Mouse (Mus musculus) brown adipose tissue, adult 24 weeks (tissue): ENCODE measurements around the gene Gatad2b. TPM values are rescaled to one million over a fixed set of nuclear protein-coding genes. Genes with fewer than 3 reads are reported as not detected.
"Not testable (repeated sequence)": the region's sequence is repeated elsewhere in the genome, so short reads cannot be mapped to it uniquely, and the experiment has no call there.

ENCODE experiments used
- H3K27ac ChIP-seq: fragments of 200-500 bp; replicated peaks from 2 replicates; pipeline ENCODE4 v1.5.1; 2012; ENCODE audit warnings: low read depth, mild to moderate bottlenecking, low read length
- H3K4me1 ChIP-seq: fragments of 200-500 bp; 2 replicates; pipeline ENCODE4 v1.6.1; 2012; ENCODE audit warnings: low read length, mixed read lengths; ENCODE audit not compliant: control insufficient read depth, insufficient read depth, insufficient read length
- H3K4me3 ChIP-seq: fragments of 200-500 bp; 2 replicates; pipeline ENCODE4 v1.5.1; 2012; ENCODE audit warnings: low read depth, mild to moderate bottlenecking, low read length, moderate library complexity; ENCODE audit not compliant: insufficient read depth
- polyA plus RNA-seq: library from polyadenylated mRNA; stranded (reverse); fragments of >200 nt; gene quantifications from 2 replicates; pipeline ENCODE4 v1.2.4, GENCODE M21; 2012; ENCODE audit not compliant: missing spikeins, insufficient read depth, insufficient read length

Gene Gatad2b
- polyA plus RNA-seq, result 14.7 and 22.0 TPM in 2 replicates

DNA sequence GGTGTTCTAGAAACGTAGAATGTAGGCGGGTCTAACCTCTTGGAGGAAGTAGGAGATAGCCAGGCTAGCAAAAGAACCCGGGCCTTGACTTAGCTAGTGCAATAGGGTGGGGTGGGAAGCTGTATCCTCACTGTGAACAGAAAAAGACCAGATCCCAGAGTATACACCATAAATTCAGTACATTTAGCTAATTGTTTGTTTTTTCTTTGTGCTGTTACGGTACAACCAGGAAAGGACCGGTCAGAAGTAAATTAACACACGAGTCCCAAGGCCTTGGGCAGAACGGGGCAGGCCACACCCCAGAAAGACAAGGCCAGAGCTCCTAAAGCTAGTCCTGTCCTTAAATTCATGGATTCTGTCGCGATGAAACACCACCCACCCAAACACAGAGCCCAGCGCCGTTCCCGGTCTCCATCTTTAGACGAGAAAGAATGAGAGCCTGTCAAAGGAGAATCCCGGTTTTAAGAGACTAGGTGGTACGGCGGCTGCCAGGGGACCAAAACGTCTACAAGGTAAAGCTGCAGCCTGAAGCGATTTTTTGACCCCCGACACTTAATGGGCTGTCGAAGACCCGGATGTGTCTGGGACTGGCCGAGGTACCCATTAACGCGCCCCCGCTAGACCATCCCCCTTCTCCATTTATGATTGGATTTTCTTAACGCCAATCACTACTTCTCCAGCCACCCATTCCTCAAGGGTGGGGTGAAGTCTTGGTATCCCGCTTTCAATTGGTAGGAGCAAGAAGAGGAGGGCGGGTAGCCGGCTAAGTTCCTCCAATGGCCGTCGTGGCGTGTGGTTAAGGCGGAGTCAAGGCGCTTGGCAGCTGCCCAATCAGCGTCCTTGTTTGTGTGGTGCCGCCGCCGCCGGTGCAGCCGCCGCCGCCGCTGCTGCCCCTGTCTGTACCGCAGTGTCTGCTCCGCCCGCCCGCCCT lies at the start of gene Gatad2b:
Gene Gatad2b, plus strand, starts transcription at position 834 of the 931 bp plus-strand sequence.
- H3K4me3 ChIP-seq, result peak within 1 kb of the TSS; percentile 83
- peaks cover 3% of the 10 kb centered on the region; the same call in 1 of the 2 replicates for H3K4me1 ChIP-seq
- peak within 1 kb of the TSS; percentile 92 for H3K27ac ChIP-seq

DNA sequence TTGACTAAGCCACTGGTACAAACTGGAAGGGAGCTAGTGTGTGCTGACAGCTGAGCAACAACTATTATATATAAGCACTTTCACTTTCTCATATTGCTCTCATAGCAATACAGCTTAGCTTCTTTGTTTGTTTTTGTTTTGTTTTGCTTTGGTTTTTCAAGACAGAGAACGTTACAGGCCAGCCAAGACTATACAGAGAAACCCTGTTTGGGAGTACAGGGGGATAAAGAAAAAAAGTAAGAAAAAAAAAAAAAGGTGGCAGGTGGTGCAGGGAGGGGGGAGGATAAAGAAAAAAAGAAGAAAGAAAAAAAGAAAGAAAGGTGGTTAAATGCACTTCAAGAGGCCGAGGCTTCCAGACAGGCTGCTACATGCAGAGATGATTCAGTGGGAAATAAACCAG lies 47.6 kb upstream of the Gatad2b start:
- Histone ChIP-seq H3K4me1 (peaks cover 4% of the 10 kb centered on the region; the same call in 1 of the 2 replicates), H3K27ac (no peak overlapping the region), H3K4me3 (no peak overlapping the region)

DNA sequence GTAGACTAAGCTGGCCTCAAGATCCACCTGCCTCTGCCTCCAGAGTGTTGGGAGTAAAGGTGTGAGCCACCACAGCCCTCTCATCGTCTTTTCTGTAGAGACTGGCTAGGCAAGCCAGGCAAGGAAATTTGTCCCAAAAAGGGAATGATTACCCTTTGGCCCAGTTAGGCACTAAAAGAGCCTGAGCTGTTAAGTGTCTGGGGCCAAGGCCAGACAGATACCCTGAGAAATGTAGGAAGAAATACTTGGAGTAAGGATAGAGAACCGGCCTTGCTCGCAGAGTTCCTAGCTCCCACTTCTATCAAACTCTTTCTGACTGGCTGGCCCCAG lies 45.4 kb upstream of the Gatad2b start:
- H3K27ac ChIP-seq, result peak overlapping the region; percentile 97
- peaks cover 4% of the 10 kb centered on the region; the same call in 1 of the 2 replicates for H3K4me1 ChIP-seq
- peak overlapping the region; percentile 62 for H3K4me3 ChIP-seq

DNA sequence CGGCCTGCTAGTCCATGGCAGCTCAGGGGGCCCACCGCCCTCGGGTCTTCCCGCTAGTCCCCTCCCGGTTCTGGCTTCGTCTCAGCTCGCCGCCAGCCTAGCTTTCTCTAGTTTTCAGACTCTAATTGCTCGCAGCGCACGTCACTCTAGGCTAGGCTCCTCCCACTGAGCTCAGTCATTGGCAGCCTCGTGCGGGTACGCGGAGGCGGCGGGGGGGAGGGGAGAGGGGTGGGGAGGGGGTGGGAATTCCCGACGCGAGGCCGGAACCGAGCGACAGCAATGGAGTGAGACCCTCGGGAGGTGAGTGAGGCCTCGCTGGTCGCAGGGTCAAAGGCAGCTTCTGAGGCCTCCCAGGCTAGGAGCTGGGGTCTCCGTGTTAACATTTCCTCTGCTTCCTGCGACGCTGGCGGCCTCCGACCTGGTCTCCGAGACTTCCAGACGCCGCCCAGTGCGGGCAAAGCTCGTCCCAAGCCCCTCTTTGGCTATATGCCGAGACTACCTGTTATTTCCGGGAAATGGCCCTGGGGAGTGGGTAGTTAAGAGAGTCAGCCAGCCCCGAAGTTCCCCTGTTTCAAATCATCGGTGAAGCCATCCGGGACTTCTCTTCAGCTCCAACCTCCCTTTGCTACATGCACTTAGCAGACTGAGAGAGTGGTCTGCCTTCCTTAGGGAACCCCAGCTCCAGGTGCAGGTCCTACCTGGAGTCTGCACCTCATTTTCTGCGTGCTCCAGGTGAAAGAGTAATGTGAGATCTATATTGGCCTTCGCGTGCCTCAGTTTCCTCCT lies 44.8 kb upstream of the Gatad2b start, which contains the start of gene Slc39a1:
Gene Slc39a1, plus strand, starts transcription at position 213 of the 786 bp plus-strand sequence.
- Histone ChIP-seq H3K4me3 (peak within 1 kb of the TSS; percentile 78), H3K27ac (peak within 1 kb of the TSS; percentile 97), H3K4me1 (no peaks in the 10 kb centered on the region)

DNA sequence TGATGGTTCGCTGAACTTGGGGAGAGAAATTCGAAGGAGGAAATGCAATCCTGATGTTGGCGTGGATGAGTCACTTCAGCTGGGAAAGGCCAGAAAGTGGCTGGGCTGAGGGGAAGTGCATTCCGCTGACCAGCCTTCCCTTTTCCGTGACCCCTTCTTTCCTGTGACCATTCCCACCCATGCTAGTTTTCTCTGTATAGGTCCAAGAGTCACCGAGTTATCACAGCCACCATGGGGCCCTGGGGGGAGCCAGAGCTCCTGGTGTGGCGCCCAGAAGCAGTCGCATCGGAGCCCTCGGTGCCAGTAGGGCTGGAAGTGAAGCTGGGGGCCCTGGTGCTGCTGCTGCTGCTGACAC lies 44.3 kb upstream of the Gatad2b start:
- peak overlapping the region; percentile 97 for H3K27ac ChIP-seq
- H3K4me3 ChIP-seq, result peak overlapping the region; percentile 78
- no peaks in the 10 kb centered on the region for H3K4me1 ChIP-seq

DNA sequence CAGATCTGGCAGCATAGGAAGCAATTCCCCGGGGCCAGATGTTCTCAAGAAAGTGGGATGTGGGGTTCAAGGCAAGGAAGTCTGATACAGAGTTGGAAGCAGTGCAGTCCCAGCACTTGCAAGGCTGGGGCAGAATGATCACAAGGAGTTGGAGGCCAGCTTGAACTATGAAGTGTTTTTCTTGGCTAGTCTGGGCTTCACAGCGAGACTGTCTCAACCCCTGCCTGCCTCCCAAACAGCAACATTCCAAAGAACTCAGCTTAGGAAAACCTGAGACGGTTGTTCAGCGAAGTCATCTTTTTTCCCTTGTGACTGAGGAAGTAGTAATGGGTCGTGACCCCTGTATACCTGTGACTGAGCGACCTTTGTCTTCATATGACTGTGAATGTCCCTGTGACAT lies 42.2 kb upstream of the Gatad2b start:
- H3K4me3 ChIP-seq, result no peak overlapping the region
- H3K27ac ChIP-seq, result no peak overlapping the region
- H3K4me1 ChIP-seq, result peaks cover 3% of the 10 kb centered on the region

DNA sequence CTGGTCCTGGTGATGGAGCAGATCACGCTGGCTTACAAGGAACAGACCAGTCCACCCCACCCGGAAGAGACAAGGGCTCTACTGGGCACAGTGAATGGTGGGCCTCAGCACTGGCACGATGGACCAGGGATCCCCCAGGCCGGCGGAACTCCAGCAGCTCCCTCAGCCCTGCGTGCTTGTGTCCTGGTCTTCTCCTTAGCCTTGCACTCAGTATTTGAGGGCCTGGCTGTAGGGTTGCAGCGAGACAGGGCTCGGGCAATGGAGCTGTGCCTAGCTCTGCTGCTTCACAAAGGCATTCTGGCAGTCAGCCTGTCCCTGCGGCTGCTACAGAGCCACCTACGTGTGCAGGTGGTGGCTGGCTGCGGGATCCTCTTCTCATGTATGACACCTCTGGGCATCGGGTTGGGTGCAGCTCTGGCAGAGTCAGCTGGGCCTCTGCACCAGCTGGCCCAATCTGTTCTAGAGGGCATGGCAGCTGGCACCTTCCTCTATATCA lies 41.2 kb upstream of the Gatad2b start:
- not testable (repeated sequence) for H3K4me1 ChIP-seq, H3K27ac ChIP-seq, H3K4me3 ChIP-seq

DNA sequence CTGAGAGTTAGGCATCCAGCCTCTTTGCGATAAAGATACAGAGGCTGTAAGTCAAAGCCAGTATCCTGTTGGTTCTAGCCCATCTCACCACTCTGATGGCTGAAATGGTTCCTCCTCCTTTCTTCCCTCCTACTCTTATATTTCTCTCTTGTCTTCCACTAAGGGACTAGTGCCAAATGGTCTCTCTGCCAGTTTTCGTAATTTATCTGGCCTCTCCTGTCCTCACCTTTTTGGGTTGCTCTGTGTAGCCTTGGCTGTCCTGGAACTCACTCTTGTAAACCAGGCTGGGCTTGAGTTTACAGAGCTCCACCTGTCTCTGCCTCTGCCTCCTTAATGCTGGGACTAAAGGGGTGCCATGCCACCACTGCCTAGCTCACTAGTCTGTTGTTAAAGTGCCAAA lies 40.3 kb upstream of the Gatad2b start:
- H3K4me1 ChIP-seq, H3K27ac ChIP-seq, H3K4me3 ChIP-seq: not testable (repeated sequence)

DNA sequence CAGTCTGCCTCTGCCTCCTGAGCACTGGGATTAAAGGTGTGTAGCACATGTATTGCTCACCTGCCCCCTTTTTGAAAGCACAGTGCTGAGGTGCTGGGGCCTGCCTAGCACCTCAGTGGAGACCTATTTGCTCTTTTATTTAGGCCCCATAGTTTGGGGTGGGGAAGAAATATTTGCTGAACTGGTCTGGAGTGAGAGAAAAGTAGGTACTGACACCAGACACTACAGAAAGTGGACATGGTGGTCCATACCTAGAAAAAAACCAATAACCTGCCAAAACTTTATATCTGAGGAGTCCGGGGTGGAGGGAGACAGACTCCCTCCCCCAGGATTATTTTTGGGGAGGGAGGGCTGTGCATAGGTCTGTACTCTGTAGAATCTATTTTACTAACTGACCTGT lies 39.8 kb upstream of the Gatad2b start:
- H3K4me3 ChIP-seq, H3K4me1 ChIP-seq, H3K27ac ChIP-seq: not testable (repeated sequence)

DNA sequence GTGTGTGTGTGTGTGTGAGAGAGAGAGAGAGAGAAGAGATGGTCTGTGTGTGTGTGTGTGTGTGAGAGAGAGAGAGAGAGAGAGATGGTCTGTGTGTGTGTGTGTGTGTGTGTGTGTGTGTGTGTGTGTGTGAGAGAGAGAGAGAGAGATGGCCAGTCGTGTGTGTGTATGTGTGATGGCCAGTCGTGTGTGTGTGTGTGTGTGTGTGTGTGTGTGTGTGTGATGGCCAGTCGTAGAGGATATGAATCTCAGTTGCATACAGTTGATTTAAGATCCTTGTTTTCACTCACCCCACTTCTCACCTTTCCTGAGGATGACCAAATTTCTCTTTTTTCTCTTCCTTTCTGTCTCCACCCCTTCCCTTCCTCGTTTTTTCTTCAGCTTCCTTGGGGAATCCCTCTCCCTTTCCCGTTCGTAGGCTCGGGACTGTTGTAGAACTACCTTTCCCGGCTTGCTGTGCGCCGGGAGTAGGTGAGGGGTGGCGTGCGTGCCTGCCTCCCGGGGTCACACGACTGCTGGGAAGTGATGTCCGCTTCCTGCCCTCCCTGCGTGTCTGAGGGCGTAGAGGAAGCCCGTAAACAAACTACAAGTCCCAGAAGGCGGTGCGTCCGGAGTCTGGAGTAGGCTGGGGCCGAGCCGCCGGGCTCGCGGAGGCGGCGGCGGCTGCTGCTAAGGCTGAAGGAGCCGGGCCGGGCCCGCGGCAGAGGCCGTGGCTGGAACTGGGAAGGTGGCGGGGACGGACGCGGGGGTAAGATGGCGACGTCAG lies 39.1 kb upstream of the Gatad2b start, which contains the start of gene Crtc2:
Gene Crtc2, plus strand, starts transcription at position 511 of the 766 bp plus-strand sequence.
- peak within 1 kb of the TSS; percentile 94 for H3K4me3 ChIP-seq
- H3K4me1 ChIP-seq, result peaks cover 3% of the 10 kb centered on the region
- H3K27ac ChIP-seq, result peak within 1 kb of the TSS; percentile 91

DNA sequence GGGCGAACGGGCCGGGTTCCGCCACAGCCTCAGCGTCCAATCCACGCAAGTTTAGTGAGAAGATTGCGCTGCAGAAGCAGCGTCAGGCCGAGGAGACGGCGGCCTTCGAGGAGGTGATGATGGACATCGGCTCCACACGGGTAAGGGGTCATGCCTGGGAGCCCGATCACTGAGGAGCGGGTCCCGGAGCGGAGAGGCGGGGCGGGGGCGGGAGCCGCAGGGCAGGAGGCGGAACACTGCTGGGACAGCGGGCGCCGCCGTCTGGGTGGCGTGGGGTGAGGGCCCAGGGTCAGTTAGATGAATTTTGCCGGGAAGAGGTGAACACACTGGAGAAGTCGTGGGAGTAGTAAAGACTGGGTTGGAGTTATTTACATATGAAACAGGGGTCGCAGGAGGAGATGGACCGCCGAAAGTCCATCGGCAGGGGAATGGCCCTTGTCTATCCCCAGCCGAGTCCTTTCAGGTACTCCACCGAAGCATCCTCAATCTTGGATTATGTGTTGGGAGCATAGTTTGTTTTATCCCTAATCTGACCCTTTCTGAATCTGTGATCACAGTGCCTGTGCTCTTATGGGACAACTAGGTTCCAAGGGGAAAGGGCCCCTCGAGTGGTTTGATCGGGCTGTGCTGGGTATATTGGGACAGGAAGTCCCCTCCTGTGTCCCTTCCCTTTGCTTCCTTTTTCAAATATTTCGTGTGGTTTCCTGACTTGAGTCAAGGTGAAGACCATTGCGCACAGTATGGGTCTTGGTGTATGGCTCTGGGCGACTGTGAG lies 38.4 kb upstream of the Gatad2b start:
- Histone ChIP-seq H3K4me1 (peaks cover 3% of the 10 kb centered on the region), H3K4me3 (peak overlapping the region; percentile 94), H3K27ac (peak overlapping the region; percentile 91)

DNA sequence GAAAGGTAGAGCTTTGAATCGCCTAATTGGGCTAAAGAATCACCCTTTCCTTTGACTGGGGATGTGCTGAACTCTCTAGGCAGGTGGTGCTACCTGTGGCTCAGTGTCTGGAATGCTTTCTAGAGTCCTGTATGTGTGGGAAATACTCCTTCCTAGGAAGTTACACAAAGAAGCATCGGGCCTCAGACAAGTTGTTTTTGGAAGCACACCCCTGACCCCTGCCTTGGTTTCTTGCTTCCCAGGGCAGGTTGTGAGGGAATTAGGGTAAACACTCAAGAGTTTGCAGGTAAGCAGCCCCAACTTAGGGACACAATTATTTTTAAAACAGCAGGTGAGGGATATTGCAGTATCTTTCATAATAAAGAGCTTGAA lies 37.8 kb upstream of the Gatad2b start:
- H3K27ac ChIP-seq, result peak overlapping the region; percentile 91
- peak overlapping the region; percentile 94 for H3K4me3 ChIP-seq
- H3K4me1 ChIP-seq, result peaks cover 3% of the 10 kb centered on the region

DNA sequence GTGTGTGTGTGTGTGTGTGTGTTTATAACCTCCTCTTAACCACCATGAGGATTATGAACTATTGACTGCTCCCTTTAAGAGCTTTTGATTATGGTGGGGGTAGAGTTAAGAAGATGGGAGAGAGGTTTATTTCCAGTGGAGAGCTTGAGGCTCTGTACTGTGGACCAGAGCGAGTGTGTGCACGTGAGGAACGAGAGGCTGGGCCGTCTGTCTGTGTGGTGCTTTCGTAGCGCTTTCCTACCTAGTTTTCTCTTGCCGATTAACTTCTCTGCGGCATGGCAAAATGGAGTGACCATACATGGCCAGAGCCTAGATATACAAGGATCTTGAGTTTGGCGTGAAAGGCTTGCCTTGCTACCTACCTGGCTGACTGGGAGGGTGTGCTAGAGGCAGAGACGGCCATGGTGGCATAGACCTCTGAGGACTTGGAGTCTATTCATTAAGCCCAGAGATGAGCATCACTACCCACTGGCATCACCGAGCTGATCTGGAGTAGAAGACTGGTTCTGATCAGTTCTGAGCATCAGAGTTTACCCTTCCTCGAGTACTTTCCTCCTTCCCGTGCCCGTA lies 37.1 kb upstream of the Gatad2b start:
- Histone ChIP-seq H3K4me3 (no peak overlapping the region), H3K27ac (no peak overlapping the region), H3K4me1 (peaks cover 3% of the 10 kb centered on the region)
